Mouse (Mus musculus): Measurements from ENCODE around the gene Cenpf. TPM values are rescaled to one million over a fixed set of nuclear protein-coding genes. Genes with fewer than 3 reads are reported as not detected.

The Cenpf gene
- polyA plus RNA-seq, 1 experiment: 1.2 TPM

DNA sequence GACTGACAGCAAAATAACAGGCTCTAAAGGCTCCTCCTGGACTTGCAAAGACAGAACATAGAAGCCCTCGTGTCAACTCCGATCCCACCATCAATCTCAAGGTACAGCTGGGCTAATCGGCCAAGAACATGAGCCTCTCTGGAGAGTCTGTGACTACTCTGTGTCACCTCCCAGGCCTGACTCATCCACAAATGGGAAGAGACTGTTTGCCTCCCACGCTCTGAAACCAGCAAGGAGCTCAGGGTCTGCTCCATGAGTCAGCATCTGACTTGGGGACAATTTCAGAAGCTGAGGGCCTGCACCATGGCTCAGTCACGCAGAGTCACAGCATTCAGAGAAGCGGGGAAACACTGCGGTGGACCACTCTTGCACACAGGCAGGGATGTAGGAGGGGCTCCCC, 72.6 kb downstream of the Cenpf start:
- H3K4me3 ChIP-seq (replicated peaks): no peak overlapping the region
- TF ChIP-seq FLI1 (IDR thresholded peaks at IDR 0.05; ENCODE audit: low read length): no peak
- TF ChIP-seq GATA1 (IDR thresholded peaks at IDR 0.05; ENCODE audit: borderline replicate concordance, low read length): no peak
- peaks cover 23% of the 10 kb centered on the region for H3K9me3 ChIP-seq
- H3K36me3 ChIP-seq (replicated peaks; ENCODE audit: low read length): no peaks in the 10 kb centered on the region
- no peaks in the 10 kb centered on the region for H3K4me1 ChIP-seq
- no peaks in the 10 kb centered on the region for H3K27me3 ChIP-seq (replicated peaks)

- peaks cover 16% of the 10 kb centered on the region for H3K9me3 ChIP-seq
- no peaks in the 10 kb centered on the region for H3K36me3 ChIP-seq (replicated peaks; ENCODE audit: low read length)
- TF ChIP-seq FLI1 (IDR thresholded peaks at IDR 0.05; ENCODE audit: low read length) (no peak), GATA1 (IDR thresholded peaks at IDR 0.05; ENCODE audit: borderline replicate concordance, low read length) (no peak)
- H3K4me3 ChIP-seq (replicated peaks): no peak overlapping the region
- no peaks in the 10 kb centered on the region for H3K27me3 ChIP-seq (replicated peaks)
- H3K4me1 ChIP-seq: no peaks in the 10 kb centered on the region
These were observed 74.8 kb downstream of the Cenpf start for GRCm38 (mm10) chr1:189613076-189613475.

- H3K9me3 ChIP-seq: peaks cover 13% of the 10 kb centered on the region
- TF ChIP-seq GATA1 (IDR thresholded peaks at IDR 0.05; ENCODE audit: borderline replicate concordance, low read length) (no peak), FLI1 (IDR thresholded peaks at IDR 0.05; ENCODE audit: low read length) (no peak)
These were observed 76.1 kb downstream of the Cenpf start for GRCm38 (mm10) chr1:189611775-189612174.

DNA sequence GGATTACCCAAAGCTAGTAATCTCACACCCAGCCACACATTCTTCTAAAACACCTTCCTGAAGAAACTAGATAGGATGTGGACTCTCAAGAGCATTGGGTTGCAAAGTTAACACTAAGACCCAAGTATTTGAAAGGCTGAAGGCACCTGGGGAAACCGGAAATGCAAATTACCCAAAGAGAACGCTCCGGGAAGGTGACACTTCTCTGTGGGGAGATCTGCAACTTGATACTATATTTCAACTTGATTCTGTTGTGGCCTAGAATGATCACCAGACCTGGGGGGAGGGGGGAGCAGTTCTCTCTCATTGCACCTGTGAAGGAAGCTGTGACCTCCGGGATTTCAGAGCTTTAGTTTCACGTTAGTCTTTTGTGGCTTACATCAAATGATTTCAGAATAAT, 79.2 kb downstream of the Cenpf start:
- no peak for TF ChIP-seq FLI1 (IDR thresholded peaks at IDR 0.05; ENCODE audit: low read length)
- no peak for TF ChIP-seq GATA1 (IDR thresholded peaks at IDR 0.05; ENCODE audit: borderline replicate concordance, low read length)
- no peaks in the 10 kb centered on the region for H3K4me1 ChIP-seq
- H3K9me3 ChIP-seq: peaks cover 21% of the 10 kb centered on the region
- no peak overlapping the region for H3K4me3 ChIP-seq (replicated peaks)
- no peaks in the 10 kb centered on the region for H3K27me3 ChIP-seq (replicated peaks)
- no peaks in the 10 kb centered on the region for H3K36me3 ChIP-seq (replicated peaks; ENCODE audit: low read length)

More at GRCm38 (mm10) chr1:189611775-189612174, 76.1 kb downstream of the Cenpf start:
- H3K4me1 ChIP-seq: no peaks in the 10 kb centered on the region
- no peaks in the 10 kb centered on the region for H3K36me3 ChIP-seq (replicated peaks; ENCODE audit: low read length)
- H3K4me3 ChIP-seq (replicated peaks): no peak overlapping the region
- no peaks in the 10 kb centered on the region for H3K27me3 ChIP-seq (replicated peaks)

DNA sequence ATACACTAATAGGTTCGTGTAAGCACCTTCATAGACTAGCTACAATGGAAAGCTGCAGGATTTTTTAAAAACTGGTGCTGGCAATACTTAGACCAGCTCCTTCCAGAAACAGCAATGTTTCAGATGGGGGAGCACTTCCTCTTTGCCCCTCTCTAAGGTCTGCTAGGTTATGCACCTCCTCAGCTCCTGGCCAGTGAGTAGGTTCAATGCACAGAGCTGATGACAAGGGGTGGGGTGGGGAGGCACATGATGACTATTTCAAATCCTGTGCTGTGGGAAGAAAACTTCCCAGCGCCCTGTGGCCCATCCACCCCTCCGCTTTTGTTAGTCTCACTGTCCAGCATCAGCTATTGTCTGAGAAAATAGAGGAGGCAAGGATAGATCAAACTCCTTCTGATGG, 79.8 kb downstream of the Cenpf start:
- Histone ChIP-seq H3K9me3 (peaks cover 23% of the 10 kb centered on the region), H3K4me3 (replicated peaks) (no peak overlapping the region), H3K4me1 (no peaks in the 10 kb centered on the region), H3K27me3 (replicated peaks) (no peaks in the 10 kb centered on the region), H3K36me3 (replicated peaks; ENCODE audit: low read length) (no peaks in the 10 kb centered on the region)
- TF ChIP-seq FLI1 (IDR thresholded peaks at IDR 0.05; ENCODE audit: low read length): no peak
- no peak for TF ChIP-seq GATA1 (IDR thresholded peaks at IDR 0.05; ENCODE audit: borderline replicate concordance, low read length)

DNA sequence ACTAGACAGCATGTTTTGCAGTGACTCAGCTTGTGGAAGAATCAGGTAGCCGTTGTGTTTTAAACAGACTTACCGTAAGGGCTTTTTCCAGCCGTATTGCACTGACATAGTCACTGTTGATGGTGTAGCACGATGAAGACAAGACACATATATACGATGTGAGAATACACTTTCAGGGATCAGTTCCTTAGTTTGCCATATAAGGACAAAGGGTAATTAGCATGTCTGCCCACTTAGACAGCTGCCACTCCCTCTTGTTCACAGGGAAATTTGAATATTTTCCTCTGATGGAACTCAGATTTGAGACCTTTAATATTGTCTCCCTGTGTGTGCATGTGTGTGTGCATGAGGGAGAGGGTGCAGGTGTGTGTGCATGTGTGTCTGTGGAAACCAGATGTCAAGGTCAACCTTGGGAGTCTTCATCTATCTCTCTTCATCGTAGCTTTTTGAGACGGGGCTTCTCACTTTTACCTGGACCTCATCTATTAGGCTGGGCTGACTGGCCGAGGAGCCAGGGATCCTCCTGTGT, 82.2 kb downstream of the Cenpf start:
- TF ChIP-seq GATA1 (IDR thresholded peaks at IDR 0.05; ENCODE audit: borderline replicate concordance, low read length) (no peak), FLI1 (IDR thresholded peaks at IDR 0.05; ENCODE audit: low read length) (no peak)
- Histone ChIP-seq H3K36me3 (replicated peaks; ENCODE audit: low read length) (no peaks in the 10 kb centered on the region), H3K9me3 (peaks cover 23% of the 10 kb centered on the region), H3K27me3 (replicated peaks) (no peaks in the 10 kb centered on the region), H3K4me1 (no peaks in the 10 kb centered on the region), H3K4me3 (replicated peaks) (no peak overlapping the region)

DNA sequence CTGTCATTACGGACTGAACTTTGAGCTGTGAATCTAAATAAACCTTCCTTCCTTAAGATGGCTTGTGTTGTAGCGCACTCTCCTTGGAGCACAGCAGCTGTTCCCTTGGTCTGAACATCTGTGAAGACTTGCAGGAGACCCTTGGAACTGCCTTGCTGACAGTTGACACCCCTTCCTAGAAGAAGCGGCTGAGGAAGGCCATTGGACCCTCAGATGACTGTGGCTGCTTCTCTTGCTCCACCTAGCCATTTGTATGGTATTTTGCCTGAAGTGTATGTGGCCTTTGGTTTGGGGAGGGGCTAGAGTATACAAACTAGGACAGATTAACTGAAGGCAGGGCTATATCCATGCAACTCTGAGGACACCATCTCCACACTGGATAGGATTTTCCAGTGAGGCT, 90.8 kb downstream of the Cenpf start:
- Histone ChIP-seq H3K4me1 (no peaks in the 10 kb centered on the region), H3K36me3 (replicated peaks; ENCODE audit: low read length) (no peaks in the 10 kb centered on the region), H3K9me3 (0 out of 2 replicates have a peak, but pooled peaks cover 2% of the 10 kb centered on the region), H3K27me3 (replicated peaks) (no peaks in the 10 kb centered on the region), H3K4me3 (replicated peaks) (no peak overlapping the region)
- TF ChIP-seq GATA1 (IDR thresholded peaks at IDR 0.05; ENCODE audit: borderline replicate concordance, low read length) (no peak), FLI1 (IDR thresholded peaks at IDR 0.05; ENCODE audit: low read length) (no peak)

Other genes with a start within 250 kb of the Cenpf start
- gene Ptpn14, start 40.2 kb upstream of the Cenpf start, polyA plus RNA-seq (2012; ENCODE audit: insufficient read depth, low replicate concordance): 0.15 and 0.39 TPM in 2 replicates
- 8.2 and 15.2 TPM in 2 replicates for gene Smyd2, start 234.3 kb upstream of the Cenpf start, polyA plus RNA-seq (2012; ENCODE audit: insufficient read depth, low replicate concordance)